Mouse (Mus musculus): ENCODE results near the gene Trub1.

The Trub1 gene

DNA sequence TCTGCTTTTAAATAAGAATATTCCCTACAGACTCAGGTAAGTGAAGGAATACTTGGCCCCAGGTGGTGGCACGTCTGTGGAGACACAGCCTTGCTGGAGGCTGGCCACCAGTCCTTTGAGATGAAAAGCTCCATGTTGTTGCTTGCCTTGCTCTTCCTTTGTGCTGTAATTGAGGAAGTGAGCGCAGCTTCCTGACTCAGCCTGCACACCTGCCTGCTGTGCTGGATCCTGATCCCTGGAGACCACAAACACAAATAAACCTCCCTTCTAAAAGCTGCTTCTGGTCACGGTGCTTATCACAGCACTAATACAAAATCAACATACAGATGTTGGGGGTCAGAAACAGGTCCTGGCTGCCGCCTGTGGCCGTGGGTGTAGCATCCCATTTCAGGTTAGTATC is 41.3 kb downstream of the Trub1 start:
- no peak for DNase-seq (ENCODE audit: extremely low spot score, low spot score)

DNA sequence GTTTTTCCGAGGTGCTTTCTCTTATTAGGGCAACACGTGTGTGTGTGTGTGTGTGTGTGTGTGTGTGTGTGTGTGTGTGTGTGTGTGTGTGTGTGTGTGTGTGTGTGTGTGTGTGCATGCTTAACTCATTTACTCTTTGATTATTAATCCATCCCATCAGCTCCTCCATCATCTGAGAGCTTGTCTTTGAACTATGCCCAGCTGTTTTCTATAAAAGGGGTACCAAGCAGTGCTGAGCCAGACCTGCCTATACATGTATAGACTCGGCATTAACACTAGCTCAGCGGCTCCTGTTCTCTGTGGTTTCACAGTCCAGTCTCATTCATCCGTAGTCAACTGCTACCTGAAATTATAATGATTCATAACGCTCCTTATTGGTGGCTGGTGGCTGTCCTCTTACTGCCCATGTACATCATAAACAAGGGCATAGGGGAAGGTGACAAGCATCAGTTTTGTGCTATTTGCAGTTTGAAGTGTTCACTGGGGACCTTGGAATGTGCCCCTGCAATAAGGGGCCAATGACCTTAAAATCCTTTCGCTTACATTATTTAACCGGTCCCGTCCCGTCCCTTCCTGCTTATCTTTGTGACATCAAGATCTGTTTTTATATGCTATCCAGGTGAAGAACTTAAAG is 45.5 kb downstream of the Trub1 start:
- DNase-seq (ENCODE audit: extremely low spot score, low spot score), result no peak

DNA sequence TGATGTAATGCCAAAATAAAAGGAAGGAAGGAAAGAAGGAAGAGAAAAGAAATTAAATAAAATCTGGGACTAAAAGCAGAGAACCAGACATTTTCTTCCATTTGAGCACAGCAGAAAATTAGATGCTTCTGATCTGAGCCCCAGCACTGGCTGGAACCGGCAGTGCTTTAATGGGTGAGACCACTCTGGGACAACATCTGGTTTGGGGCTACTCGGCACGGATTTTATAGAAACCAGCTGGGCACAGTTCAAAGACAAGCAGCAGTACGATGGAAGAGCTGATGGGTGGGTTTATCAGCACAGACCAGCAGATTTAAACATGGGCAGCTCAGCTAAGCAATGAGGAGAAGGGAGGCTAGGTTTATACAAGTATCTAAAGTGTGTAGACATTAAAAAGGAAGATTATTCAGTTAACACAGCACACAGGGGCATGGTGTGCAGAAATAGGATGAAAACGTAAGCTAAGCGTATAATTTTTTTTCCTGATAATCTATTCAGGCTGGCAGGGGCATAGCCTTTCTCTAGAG is 46.2 kb downstream of the Trub1 start:
- DNase-seq (ENCODE audit: extremely low spot score, low spot score), result peak; percentile 44

DNA sequence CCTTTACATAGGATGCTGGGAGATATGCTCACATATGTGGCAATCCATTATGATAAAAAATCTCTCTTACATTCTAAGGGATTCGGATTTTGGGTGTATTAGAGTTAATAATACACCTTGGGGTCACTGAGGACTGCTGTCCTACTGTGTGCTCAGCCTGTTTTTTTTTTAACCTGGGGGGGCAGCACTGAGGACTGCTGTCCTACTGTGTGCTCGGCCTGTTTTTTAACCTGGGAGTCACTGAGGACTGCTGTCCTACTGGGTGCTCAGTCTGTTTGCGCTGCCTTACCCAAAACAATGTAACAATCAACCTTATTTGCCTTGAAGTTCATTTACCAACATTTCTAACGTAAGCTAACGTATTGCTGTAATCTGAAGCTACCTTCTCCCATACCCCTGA is 47.5 kb downstream of the Trub1 start:
- DNase-seq (ENCODE audit: extremely low spot score, low spot score), result no peak

DNA sequence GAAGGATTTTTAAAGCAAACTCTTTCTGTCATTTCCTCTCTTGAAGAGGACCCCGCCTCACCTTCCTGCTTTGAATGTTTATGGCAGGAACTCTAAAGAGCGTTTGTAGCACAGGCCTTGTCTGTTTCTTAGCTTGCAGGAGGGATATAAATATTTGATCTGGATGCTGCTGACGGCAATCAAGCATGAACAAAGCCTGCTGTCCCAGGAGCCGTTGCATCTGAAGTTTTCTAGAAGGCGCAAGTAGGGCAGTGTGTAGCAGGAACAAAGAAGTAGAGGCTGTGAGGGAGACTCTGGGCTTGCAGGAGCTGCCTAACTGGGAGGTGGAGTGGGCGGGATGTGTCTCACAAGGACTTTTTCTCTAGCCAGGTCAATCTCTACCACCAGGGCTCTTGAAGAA is 50.4 kb downstream of the Trub1 start:
- no peak for DNase-seq (ENCODE audit: extremely low spot score, low spot score)

DNA sequence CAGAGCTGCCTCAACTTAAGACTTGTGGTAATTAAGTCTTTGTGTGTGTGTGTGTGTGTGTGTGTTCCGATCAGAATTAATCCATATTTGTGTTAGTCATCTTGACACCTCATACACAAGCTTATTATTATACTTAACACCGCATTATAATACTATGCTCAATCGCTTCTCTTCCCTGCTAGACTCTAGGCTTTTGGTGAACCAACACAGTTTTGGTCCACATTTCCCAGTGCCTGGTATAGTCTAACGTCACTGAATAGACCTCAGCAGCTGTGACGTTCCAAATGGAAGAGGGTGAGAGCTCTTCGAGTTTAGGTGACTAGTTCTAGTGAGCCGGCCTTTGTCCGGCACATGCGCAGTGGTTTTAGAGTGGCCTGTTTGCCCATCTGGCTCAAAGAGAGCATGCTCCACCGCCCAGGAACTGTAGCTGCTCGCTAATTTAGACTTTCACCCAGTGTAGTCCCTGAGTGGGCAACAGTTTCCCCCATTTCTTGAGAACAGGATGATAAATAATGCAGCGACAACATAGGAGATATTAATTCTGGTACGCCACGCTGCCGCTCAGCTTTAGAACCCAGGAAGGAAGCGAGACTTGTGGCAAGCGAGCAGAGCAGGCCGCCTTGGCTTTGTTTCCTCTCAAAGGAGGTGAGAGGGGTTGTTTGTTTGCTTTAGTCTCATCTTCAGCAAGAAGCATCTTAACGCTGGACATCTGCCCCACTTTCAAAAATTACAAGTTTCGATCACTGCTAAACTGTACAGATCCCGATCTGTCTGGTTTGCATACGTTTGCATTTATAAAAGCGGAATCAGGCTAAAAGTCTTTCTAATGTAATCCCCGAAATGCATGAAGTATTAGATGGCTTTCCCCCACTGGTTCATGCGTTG is 52.6 kb downstream of the Trub1 start:
- DNase-seq (ENCODE audit: extremely low spot score, low spot score), result no peak

DNA sequence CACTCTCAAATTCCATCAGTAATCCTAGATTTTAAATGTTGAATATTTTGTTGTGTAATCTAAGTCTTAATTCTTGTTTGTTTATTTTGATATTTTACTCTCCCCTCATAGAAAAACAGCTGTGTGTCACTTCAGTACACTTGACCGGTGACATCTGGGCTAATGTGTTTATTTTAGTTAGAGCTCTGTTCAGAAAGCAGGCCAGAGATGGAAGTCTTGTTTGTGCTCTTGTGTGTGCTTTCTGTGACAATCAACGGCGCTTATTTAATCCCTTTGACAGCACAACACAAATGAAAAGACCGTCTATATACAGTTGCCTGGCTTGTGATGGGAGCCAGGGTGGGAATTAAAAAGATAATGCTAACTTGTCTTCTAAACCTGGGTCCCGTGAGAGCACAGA is 53.9 kb downstream of the Trub1 start:
- no peak for DNase-seq (ENCODE audit: extremely low spot score, low spot score)

DNA sequence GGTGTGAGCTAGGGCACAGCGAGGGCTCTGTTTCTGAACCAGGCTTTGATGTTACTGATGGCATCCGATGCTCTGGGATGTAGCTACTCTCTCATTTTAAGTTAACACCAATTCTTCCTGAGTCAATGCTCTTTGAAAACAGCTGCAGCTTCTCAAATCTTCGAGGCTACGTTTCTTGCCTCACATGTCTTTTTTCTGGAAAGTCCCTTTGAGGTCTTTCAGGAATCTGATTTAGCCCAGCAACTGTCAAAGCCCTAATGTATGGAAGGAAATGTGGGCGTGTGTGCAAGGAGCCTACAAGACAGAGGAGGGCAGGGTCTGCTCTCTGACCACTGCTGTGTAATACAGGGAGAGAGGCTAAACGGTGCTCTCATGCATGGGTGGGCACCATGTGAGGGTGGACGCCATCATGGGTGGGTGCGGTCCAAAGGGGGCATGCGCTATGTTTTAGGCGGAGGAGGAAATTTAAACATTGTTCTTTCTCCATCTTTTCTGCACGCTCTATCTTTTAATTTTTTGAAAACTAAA is 55.6 kb downstream of the Trub1 start:
- no peak for DNase-seq (ENCODE audit: extremely low spot score, low spot score)

DNA sequence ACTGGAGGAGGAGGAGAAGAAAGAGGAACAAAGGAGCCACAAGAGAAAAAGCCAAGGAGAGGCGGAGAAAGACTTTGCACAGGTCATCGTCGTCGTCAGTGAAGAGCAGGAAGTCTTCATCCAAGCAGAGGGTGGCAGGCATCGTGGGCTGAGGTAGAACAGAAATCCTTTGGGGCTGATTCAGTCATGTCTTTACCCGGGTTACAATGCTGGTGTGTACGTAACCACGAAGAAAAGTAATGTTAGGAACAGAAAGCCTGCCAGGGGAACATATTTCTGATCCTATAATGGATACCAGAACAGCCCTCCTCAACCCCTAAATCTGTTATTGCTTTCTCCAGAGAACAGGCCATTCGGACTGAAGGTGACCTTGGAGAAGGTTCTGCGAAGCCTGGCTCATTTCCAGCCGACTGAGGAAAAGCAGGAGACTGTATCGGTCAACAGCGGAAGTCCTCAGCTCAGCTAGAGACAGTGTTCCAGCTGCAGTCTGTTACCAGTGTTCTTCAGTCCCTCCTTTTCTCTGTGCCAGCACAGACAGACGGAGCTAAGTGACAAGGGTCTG is 57.1 kb downstream of the Trub1 start:
- DNase-seq (ENCODE audit: extremely low spot score, low spot score), result no peak

DNA sequence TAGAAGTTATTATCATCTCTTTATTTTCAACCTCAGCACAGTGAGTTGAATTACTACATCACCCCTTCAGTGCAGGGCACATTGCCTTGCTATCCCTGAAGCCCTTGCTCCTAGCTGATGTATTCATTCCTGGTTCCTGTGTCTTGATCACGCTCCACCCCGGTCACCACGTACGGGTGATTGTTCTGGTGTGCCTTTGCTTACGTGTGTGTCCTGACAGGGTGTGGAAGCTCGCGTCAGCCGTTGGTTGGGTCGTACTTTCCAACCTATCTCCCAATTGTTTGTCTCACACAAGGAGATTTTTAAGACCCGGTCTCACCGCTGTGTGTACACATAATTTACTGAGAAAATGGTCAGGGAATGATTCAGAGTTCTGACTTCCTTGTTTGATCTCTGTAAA is 58.1 kb downstream of the Trub1 start:
- DNase-seq (ENCODE audit: extremely low spot score, low spot score), result no peak

DNA sequence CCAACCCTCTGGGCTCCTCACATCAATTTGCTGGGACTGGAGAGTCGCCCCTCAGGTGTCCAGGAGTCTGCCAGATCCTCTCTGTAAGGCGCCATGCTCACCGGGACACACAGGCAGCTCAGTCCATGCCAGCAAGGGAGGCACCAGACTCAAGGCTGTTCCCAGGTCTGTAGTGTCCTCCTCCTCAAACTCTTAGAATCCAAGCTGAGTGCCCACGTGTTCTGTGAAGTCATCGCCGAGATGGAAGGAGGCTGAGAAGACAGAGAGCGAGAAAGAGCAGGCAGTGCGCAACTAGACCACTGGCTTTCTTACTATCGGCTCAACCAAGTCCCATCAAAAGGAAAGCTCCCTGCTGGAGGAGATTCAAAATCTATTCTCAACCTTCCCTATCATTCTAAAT is 60.4 kb downstream of the Trub1 start:
- DNase-seq (ENCODE audit: extremely low spot score, low spot score), result no peak

DNA sequence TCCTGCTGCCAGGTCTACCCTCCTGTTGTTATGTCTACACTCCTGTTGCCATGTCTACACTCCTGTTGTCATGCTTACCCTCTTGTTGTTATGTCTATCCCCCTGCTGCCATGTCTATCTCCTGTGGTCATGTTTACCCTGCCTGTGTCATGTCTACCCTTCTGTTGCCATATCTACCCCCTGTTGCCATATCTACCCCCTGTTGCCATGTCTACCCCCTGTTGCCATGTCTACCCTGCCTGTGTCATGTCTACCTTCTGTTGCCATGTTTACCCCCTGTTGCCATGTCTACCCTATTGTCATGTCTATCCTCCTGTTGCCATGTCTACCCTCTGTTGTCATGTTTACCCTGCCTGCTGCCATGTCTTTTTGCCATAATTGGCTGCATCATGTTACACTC is 69.0 kb downstream of the Trub1 start:
- DNase-seq (ENCODE audit: extremely low spot score, low spot score), result no peak

DNA sequence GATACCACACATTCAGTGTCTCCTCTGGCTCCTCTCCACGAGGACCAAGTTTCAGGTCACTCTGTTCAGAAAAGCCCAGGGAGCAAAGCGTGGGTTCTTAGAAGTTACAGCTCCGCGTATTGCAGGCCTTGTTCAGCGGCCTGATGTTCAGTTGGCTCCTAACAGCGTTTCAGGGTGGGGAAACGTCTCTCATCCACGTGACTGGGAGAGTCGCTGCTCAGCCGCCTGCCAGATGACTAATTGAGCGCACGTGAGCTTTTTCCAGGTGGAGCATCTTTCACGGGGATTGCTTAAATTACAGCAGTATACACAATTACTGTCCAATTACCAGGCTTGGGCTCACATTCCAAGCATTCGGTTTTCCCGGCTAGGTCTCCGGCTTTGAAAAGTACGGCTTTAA is 70.7 kb downstream of the Trub1 start:
- no peak for DNase-seq (ENCODE audit: extremely low spot score, low spot score)

DNA sequence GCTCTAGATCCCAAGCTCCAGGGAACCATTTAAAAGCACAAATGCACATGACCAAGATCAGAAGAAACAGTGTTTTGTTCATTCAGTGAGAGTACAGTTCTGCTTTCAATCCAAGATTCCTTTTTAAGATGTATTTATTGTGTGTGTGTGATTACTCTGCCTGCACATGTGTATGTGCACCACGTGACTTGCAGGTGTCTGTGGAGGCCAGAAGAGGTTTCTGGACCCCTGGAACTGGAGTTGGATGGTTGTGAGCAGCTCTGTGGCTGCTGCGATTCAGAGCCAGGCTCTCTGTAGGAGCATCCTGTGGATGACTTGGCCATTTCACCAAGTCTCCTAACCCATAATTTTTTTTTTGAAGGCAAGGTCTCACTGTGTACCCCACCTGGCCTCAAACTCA is 73.0 kb downstream of the Trub1 start:
- no peak for DNase-seq (ENCODE audit: extremely low spot score, low spot score)

DNA sequence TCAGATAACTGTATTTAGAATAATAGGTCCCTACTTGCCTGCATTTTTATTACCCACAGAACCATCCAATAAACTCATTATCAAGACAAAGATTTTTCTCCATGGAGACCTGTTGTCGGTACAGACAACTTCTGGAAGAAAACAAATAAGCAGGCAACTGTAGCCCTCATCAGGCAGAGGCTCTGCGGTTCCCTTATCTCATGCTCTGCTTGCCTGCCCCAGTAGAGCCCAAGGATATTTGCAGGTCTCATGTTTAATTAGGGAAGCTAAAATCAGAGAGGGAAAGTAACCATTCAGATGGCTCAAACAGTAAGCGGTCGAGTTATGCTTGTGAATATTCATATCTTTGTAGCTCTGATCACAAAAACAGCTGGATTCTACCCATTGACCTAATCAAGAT is 77.5 kb downstream of the Trub1 start:
- no peak for DNase-seq (ENCODE audit: extremely low spot score, low spot score)

DNA sequence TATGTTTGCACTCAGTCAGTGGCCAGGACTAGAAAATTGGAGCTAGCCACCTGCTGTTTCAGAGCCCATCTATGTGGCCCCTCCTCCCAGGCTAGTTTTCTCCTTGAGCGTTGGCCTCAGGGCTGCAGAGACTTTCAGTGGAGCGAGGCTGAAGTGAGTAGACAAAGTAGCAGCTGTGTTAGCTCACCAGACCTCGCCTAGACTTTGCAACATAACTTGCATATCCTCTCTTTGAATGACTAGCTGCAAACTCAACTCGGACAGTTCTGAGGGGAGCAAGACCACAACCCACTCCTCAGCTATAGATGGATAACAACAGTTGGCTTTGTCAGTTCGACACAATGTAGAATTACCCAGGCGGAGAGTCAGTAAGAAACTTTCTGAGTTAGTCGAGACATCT is 81.5 kb downstream of the Trub1 start:
- DNase-seq (ENCODE audit: extremely low spot score, low spot score), result no peak

DNA sequence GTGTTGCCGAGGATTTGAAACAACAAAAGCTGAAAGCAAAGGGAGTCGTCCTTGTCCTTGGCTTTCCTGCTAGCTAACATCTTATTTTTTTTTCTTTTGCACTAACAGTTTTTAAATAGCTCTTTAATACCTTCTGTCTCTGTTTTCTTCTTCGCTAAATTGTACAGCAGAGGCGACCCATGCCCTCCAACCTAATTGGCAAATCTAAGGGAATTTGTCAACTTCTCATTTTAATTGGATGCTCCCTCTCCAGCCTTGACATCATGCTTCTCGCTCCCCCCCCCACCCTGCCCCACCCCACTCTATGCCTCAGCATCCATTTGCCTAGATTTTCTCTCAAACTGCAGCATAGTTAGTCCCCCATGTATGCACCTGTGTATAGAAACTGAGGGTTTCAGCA is 83.8 kb downstream of the Trub1 start:
- no peak for DNase-seq (ENCODE audit: extremely low spot score, low spot score)

DNA sequence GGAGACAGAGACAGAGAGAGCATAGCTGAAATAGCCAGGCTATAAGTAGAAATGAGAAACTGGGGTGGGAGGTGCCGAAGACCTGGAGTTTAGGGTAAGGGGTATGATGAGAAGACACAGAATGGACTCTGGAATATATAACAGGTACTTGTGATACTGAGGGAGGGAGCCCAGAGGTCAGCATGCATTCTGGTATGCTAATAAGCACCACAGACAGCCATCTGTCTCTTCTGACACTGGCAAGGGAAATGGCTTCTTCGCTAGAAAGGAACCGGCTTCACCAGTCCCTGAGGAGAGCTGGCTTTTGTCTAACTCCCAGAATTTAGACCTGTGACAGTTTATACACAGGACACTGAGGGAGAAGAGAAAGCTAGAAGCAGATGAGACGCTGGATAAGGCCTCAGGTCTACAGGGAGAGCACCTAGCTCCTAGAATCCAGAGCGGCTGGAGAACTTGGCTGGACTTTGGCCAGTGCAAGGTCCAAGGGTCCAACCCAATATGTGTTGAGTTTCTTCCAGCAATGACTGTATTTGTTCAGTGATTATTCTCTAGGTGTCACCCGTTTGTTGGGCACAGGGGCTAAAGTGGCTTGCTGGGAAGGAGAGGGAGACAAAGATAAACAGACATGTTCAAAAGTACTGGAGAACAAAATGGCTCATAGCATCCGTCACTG is 84.9 kb downstream of the Trub1 start:
- DNase-seq (ENCODE audit: extremely low spot score, low spot score), result no peak

DNA sequence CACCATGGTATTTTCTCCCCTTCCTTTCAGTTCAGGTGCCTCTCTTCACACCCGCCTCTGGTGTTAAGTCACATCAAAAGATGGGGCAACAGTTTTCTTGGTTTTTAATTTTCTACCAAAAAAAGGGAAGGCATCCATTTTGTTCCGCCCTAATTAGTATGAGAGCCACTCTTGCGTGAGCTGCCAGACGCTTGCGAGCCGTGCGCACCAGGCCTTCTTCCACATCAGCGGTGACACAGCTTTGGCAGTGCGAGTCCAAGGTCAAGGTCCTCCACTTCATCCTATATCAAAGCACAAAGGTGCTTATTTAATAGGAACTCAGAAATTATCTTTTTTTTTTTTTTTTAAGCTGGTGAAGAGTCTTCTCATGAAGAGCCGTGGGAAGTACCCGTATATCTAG is 87.4 kb downstream of the Trub1 start:
- no peak for DNase-seq (ENCODE audit: extremely low spot score, low spot score)

All from neural tube, embryonic 10.5 days (tissue).